Mouse (Mus musculus) left cerebral cortex, postnatal 14 days (tissue): ENCODE measurements around the gene Bscl2. TPM values are rescaled to one million over a fixed set of nuclear protein-coding genes. Genes with fewer than 3 reads are reported as not detected.
"Not testable (repeated sequence)": the region's sequence is repeated elsewhere in the genome, so short reads cannot be mapped to it uniquely, and the experiment has no call there.

Experiments
- DNase-seq, 2 experiments: peaks; one replicate each; pipeline ENCODE4 v3.0.0; 2021 to 2022; ENCODE audit warnings: low spot score in 2 of 2, mixed read lengths in 1 of 2
- intact Hi-C: fragments of 180-260 bp; cut with DNase I; formaldehyde crosslinking; loops from one replicate; pipeline ENCODE4 v1.15.1; 2025
- total RNA-seq, 2 experiments: library from RNA; stranded (reverse); gene quantifications; 2 replicates each; pipeline ENCODE4 v1.2.3; 2021

Bscl2 gene
- total RNA-seq, 2 experiments from 2014 or later: 111 to 117 TPM

DNA sequence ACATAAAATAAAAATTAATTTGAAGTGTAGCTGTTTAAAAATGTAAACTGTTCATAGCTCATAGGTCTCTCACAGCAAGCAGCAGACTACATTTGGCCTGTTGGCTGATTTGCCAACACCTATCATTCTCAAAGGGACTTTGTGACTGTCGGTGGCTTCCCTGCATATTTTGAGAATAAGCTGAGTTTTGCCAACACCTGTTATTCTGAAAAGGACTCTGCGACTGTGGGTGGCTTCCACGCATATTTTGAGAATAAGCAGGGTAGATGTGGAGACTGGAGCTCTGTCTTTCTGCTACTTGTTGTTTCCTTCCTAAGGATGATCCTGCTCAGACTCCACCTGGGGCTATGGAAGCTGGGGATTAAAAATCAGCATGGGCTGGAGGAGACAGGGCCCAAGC is 15.8 kb downstream of the Bscl2 start:
- intact Hi-C loops: loop anchor here (5.0 to 10.0 kb wide), 2 partner anchors 34 to 262 kb away; partner anchors contain the start of genes 1810009A15Rik and Gm49416
- DNase-seq: peak in 1 of 2 experiments; percentile 30

DNA sequence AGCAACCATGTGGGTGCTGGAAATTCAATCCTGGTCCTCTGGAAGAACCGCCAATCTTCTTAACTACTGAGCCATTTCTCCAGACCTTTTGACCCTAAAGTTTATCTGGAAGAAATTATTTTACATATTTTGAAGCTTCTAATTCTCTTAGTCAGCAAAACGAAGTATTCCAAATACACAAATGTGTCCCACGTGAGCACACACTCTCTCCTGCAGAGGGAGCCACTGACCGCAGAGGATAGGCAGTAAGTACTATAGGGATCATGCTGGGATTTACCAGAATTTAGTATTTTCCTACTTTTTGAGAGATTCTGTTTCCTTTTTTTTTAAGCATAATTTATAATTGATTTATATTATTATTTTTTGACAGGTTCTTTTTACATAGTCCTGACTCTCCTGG is 20.4 kb downstream of the Bscl2 start:
- peak in 1 of 2 experiments; percentile 36 for DNase-seq
- intact Hi-C loops: loop anchor here (10.0 kb wide), 1 partner anchor 257 kb away; no protein-coding TSS in a partner anchor

DNA sequence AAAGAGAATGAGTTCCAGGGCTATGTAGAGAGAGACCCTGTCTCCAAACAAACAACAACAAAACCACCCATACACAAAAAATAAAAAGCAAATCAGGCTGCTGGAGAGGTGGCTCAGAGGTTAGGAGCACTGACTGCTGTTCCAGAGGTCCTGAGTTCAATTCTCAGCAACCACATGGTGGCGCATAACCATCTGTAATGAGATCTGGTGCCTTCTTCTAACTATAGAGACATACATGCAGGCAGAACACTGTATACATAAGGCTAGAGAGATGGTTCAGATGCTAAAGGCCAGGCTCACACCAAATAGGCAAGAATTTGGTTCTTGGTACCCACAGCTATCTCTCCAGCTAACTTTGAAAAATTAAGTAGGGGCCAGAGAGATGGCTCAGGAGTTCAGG is 21.8 kb downstream of the Bscl2 start:
- peak in 1 of 2 experiments; percentile 39 for DNase-seq

GRCm38 (mm10) chr19:8864265-8864664 is 27.0 kb downstream of the Bscl2 start:
- intact Hi-C loops: no loop called here
- no peak for DNase-seq

More for the DNA sequence above, 21.8 kb downstream of the Bscl2 start:
- intact Hi-C loops: loop anchor here (10.0 kb wide), 1 partner anchor 256 kb away; no protein-coding TSS in a partner anchor

DNA sequence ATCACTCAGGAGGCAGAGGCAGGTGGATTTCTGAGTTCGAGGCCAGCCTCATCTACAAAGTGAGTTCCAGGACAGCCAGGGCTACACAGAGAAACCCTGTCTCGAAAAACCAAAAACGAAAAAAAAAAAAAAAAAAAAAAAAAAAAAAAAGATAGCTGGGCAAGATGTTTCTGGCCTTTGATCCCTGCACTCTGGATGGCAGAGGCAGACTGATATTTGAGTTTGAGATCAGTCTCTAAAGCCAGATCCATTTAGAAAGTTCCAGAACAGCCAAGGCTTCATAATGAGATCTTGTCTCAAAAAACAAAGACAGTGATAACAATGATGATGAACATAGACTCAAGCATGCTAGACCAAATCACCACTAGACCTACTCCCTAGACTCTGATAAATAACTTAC is 33.1 kb downstream of the Bscl2 start:
- intact Hi-C loops, DNase-seq: not testable (repeated sequence)

DNA sequence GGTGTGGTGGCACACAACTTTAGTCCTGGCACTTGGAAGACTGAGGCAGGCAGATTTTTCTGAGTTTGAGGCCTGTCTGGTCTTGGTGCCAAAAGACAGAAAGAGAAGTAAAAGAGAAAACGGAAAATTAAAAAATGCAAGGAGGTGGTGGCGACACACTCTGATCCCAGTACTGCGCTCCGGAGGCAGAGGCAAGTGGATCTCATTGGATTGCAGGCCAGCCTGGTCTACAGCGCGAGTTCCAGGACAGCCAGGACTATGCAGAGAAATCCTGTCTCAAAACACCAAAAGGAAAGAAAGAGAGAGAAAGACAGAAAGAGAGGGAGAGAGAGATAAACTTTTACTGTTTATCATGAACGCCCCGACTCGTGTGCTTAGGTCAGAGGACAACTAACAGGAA is 33.6 kb downstream of the Bscl2 start:
- intact Hi-C loops: no loop called here
- no peak for DNase-seq

- peak; percentile 97 to 99 for DNase-seq
These were observed 34.3 kb downstream of the Bscl2 start, which contains the start of gene Ubxn1 for GRCm38 (mm10) chr19:8871267-8872186. Gene Ubxn1 (plus strand): TSS chr19:8871496.

DNA sequence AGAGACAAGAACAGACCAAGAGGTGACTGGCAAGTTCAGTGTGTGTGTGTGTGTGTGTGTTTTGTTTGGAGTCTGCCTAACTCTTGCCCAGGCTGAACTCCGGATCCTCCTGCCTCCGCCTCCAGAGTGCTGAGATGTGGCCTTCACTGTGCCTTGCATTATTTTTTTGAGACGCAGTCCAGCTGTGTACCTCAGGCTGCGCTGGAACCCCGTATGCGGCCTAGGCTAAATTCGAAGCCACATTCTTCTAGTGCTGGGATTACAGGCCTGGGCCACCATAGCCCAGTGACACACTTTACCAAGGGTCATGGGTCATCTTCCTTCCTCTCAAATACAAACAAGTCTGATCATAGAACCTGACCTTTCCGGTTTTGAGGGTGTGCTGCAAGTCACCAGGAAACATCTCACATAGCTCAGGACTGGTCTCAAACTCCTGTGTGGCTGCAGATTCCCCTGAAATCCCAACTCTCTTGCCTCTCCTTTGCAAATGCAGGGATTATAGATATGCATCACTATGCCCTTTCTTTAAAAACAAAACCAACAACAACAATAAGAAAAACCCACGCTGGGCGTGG is 35.1 kb downstream of the Bscl2 start:
- no peak for DNase-seq
- intact Hi-C loops: no loop called here

More at GRCm38 (mm10) chr19:8871267-8872186, 34.3 kb downstream of the Bscl2 start, which contains the start of gene Ubxn1:
- intact Hi-C loops: no loop called here

- intact Hi-C loops: no loop called here
- no peak for DNase-seq
These were observed 37.8 kb downstream of the Bscl2 start for GRCm38 (mm10) chr19:8875031-8875430.

DNA sequence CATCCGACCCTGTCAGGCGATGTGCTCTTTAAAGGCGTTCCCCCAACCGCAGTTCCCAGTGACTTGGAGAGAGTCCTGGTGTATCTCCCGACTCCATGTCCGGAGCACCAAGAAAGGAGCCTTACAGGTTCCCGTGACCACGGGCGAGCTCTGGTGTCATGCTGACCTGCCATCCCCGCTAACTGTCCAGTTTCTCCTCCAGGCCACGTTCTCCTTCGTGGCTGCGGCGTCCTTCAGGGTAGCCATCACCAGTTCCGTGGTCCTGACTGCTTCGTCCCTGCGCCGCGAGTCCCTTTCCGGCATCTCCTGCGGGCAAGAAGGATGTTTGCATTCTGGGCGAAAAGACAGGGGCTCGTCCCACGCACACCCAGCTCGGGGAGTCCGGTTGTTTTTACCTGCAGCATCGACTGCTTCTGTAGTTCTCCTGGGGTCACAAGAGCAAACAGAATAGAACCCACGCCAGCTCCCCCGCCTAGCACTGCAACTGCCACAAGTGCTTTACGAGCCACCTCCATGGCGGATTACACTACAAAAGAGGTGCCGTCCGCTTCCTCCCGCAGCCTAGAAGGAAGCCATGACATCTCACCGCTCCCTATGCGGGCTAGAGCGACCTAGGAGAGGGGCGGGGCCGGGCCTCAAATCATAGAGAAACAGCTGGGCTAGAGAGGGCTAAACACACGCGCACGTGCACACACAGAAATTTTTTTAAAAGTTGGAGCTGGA is 43.2 kb downstream of the Bscl2 start, which contains the start of gene Uqcc3:
Uqcc3 (minus strand) TSS at position 613 of the 723 bp plus-strand sequence.
- DNase-seq: peak; percentile 87 to 91
- intact Hi-C loops: no loop called here

GRCm38 (mm10) chr19:8881034-8881392 is 43.7 kb downstream of the Bscl2 start:
- intact Hi-C loops: no loop called here
- no peak for DNase-seq

- intact Hi-C loops: no loop called here
- no peak for DNase-seq
These were observed 46.3 kb downstream of the Bscl2 start, which contains the start of the genes Lbhd1 and Gm49403 for GRCm38 (mm10) chr19:8883616-8884015. Gene Lbhd1 (plus strand): TSS chr19:8883732. Gene Gm49403 (plus strand): TSS chr19:8883930.

DNA sequence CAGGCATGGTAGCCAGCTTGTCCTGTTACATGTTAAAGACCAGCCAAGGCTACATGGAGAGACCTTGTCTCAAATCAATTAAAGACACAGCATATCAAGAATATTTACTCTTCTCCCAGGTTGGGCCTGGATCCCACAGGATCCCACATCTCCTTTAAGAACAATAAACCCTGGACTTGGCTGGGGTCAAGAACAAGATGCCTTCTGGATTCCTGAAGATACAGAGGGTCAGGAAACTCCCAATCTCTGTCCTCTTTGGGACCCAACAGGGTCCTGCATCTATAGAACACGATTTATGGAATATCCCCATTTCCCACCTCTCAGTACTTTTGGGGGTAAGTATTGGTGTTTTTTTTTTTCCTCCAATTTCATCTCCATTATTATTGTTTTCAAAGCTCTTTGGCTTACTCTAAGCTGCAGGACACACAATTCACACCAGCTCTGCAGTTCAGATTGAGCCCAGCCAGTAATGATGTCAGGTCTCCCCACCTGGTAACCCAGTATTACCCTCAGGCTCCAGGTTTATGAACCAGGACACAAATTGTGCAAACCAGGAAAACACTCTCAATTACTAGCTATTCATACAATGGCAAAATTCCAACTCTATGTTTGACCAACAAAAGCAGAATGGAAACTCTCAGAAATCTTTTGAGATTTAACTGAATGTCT is 49.8 kb downstream of the Bscl2 start:
- intact Hi-C loops: loop anchor here (5.0 kb wide), 1 partner anchor 35 kb away; the partner anchor contains the start of gene Lrrn4cl
- DNase-seq: no peak

DNA sequence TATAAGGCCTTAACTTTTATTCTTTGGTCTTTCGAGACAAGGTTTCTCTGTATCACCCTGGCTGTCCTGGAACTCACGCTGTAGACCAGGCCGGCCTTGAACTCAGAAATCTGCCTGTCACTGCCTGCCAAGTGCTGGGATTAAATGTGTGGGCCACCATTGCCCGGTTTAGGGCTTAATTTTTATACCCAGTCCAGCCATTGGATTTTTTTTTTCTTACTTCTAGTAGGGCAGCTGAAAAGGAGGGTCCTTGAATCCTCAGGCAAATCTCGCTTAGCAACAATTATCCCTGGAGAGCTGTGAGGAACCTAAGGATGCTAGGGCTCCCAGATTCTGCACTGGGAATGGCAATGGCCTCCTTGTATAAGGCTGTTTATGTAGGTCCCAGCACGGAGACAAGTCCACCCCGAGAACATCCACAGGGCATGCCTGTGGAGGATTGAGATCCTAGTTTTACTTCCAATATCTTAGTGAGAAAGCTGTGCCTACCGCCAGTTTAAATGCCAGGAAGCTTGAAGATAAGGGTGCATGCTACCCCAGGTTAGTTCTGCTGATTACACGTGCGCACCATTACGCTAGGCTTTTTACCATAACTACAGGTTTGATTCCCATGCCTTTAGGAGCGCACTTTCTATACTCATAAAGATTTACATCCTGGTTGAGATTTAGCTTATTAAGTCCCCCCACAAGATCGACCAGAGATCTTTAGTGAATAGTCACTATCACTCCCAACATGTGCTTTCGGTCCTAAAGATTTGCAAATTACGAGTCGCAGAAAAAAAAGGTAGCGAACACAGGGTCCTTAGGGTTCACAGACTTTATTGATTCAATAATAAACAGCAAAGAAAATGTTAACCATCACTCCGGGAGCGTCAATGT is 50.6 kb downstream of the Bscl2 start:
- no peak for DNase-seq
- intact Hi-C loops: loop anchor here (5.0 kb wide), 1 partner anchor 36 kb away; the partner anchor contains the start of gene Lrrn4cl

GRCm38 (mm10) chr19:8888511-8889385 is 51.5 kb downstream of the Bscl2 start, which contains the start of the genes 1810009A15Rik and Gm49416:
Gene 1810009A15Rik (plus strand): TSS chr19:8888853.
Gene Gm49416 (plus strand): TSS chr19:8888926.
- DNase-seq: peak; percentile 94 to 96
- intact Hi-C loops: loop anchor here (5.0 kb wide), 1 partner anchor 36 kb away; the partner anchor contains the start of gene Lrrn4cl

DNA sequence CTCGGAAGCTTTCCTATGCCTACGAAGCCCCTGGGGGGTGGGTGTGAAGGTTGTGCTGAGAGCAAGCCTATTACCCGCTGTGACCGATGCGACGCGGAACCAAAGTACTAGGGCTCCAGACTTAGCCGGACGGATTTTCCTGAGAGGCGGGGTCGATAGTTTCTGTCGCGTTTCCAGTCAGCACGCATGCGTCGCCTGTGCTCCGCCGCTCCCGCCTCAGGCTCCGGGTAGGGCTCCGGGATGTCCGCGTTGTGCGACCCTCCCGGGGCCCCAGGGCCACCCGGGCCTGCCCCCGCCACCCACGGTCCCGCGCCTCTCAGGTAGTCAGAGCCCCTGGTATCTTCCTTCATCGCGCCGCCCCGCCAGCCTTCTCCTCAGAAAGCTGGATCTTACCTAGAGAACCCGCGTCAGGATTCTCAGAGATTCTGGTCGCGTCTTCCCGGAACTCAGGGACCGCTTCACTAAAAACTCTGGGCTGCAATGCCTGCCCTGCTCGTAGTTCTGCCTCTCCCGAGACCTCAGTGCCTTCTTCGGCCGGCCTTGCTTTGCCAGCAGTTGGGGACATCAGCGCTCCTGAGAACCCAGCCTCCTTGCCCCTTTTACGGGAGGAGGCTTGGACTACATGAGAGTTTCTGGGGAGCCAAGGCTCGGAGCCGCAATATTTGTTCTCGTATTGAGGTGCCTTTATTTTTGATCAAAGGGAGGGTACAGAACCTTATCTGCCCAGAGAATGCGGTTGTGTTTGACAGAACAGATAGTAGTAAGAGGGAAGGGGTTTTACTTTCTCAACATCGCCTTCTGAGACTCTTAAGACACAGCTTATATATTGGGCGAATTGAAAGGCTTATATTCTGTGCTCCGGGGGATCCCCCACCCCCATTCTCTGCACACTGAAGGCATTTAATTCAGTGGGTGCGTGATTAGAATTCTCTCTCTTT is 55.8 kb downstream of the Bscl2 start, which contains the start of gene Ints5:
Ints5 (plus strand) TSS at position 177 of the 938 bp plus-strand sequence.
- intact Hi-C loops: no loop called here
- DNase-seq: peak; percentile 74 to 87
